Mouse (Mus musculus) olfactory bulb, adult 2 months (tissue): ENCODE measurements at regions not wholly inside any gene's neighbourhood (a gene's known extent, or its start where the extent isn't known, plus 50 kb on each side); places are given as distances from the start of the nearest gene placed in this dataset.

Experiments
- CTCF ChIP-seq: fragments of 200-500 bp; IDR thresholded peaks from 2 replicates; pipeline ENCODE4 v1.5.1; 2012; ENCODE audit warnings: low read depth, mild to moderate bottlenecking, low read length, moderate library complexity; ENCODE audit not compliant: insufficient read depth
- POLR2A ChIP-seq: fragments of 200-500 bp; IDR thresholded peaks from 2 replicates; pipeline ENCODE4 v1.6.1; 2012; ENCODE audit warnings: mild to moderate bottlenecking, low read depth, low read length, moderate library complexity; ENCODE audit not compliant: insufficient read depth

GRCm38 (mm10) chr16:73821387-73822338 is 590.0 kb downstream of the Robo2 start:
- TF ChIP-seq POLR2A (no peak), CTCF (no peak)
